Mouse (Mus musculus) natural killer cell, adult 2 months (primary cell): ENCODE results near the gene Rbm8a2.
"Not testable (repeated sequence)": the region's sequence is repeated elsewhere in the genome, so short reads cannot be mapped to it uniquely, and the experiment has no call there.

Experiments used
- DNase-seq, 2 experiments: peaks; one replicate each; pipeline ENCODE4 v3.0.0; 2022; ENCODE audit warnings: low spot score in 2 of 2

Rbm8a2 gene

DNA sequence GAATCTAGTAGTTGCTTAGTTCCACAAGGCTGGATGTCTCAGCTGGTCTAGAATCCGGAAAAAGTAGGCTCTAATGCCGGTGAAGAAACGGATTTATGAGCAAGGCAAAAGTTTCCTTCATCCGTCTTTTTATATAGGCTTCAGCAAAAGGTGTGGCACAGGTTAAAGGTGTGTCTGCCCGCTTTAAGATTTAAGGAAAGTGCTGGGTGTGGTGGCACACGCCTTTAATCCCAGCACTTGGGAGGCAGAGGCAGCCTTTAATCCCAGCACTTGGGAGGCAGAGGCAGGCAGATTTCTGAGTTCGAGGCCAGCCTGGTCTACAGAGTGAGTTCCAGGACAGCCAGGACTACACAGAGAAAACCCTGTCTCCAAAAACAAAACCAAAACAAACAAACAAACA is at the start of gene Rbm8a2:
TSS of gene Rbm8a2 (minus strand) at position 101 of the 400 bp plus-strand sequence.
- DNase-seq = not testable (repeated sequence)

DNA sequence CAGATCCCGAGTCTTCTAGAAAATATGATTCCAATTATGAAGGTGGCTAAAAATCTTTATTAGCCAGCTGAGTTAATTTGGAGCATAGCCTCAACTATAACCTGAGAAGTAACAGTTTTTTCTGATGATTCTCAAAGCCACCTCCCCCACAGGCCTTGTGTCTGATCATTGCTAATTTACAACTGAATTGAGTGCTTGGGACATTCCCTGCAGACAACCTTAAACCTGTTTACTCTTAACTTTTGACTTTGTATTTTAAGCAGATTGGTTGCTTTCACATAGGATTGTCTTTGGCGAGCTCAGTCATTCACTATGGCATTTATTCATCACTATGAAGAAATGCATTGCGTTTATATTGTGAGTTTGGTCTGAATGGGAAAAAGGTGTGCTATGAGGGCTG is 49.5 kb upstream of the Rbm8a2 start:
- no peak for DNase-seq

DNA sequence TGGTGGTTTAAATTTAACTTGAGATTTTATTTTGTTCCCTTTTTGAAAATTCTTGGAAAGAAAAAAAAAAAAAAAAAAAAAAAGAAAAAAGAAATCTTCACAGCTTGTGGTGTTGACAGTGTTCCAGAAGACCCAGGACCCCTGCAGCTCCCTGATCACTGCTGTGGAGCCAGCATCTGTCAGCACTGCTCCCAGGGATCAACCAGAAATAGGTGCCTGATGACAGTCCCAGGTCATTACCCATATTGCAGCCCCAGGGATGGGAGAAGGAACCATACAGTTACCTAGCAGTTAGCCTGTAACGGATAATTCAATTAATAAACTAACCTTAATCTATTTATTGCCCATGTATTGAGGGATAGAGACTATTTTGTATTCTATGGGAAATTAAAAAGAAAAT is 45.6 kb upstream of the Rbm8a2 start:
- DNase-seq = no peak

DNA sequence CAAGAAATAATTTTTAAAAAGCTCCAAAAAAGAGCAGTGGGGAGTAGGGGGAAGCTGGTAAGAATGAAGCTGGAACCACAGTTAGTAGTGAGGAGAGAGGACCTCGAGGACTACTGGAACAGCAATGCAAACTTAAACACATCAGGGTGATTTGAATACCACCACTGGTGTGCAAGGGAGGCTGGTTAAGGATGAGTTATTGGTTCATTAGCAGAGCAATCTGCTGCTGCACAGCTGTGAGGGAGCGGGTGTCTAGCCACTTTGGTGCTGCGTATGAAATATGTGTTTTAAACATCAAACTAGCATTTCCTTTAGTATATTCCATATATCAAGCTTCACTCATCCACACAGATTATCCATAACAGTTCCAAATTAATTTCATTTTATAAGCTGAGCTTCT is 39.6 kb upstream of the Rbm8a2 start:
- DNase-seq = no peak

DNA sequence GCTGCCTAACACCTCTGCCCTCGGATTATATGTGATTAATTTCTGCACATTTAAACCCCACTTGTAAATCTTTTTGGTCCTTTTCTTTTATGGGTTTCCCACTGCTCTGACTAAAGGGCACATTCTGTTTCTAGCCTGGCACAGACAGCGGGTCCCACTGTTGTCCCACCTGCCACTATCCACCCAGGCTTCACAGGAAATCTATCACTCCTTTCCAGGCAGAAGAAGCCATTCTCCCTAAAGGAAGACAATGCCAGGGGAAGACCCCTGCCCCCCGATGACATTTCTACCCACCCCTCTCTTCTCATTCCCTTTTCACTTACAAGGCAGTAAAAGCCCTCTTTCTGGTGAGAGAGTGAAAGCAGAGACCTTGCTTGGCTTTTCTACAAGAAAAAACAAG is 37.2 kb upstream of the Rbm8a2 start:
- DNase-seq = no peak

DNA sequence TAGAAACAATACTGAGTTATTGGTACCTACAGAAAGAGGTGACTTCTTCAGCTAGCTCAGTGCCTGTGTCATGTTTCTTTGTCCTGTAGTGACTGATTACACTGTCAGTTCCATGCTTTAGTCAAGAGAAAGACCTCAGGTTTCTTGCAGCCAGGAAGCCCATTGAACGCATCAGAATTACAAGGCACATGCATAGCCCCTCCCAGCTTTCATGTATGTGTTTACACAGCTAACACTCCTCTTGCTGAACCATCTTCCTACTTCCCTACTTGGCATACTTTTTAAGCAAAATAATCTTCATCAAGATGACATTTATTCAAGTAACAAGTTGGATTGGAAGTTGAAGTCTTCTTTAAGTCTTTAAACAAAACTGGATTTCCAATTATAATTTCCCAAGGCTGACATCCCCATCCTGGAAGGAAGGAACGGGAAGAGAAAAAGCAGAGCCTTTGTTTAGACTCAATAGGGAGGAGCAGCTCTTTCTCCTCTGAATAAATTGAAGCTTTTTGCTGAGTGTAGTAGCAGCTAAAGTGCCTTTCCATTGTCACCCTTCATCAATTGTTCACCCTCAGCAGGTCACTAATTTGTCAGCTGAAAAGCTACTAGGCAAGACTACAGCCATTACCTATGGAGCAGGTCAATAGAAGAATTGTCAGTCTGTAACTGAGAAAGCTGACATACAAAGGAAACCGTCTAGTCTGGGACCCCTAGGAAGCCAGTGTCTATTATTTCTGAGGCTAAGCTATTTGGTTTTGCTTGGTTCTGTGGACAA is 34.8 kb upstream of the Rbm8a2 start:
- DNase-seq = no peak

DNA sequence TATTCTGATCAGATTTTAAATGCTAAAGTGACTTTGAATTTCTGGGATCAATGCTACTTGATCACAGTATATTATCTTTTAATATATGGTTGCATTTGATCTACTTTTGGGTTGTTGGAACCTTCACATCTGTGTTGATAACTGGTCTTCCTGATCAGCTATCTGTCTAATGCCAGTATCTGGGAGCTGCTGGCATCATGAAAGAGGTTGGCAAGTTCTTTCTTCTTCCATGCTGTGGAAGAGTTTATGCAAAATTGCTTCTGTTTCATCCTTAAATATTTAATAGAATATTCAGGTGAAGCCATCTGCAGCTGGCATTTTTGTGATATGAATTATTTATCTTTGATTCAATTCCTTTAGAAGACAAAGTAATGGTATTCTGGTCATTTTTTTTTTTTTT is 32.6 kb upstream of the Rbm8a2 start:
- DNase-seq = no peak

DNA sequence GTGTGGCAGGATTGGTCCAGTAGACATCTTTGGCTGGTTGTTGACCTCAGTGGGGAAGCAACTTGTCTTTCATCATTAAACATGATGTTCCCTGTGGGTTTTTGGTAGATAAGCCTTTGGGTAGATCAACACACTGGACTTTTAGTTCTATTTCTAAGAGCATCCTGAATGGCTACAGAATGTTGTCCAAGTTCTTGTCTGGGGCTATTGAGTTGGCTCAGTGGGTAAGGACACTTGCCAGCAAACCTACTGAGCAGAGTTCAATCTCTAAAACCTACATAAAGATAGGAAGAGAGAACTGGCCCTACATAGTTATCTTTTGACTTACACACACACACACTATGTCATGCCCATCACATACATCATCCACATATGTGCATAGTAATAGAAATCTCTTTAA is 32.2 kb upstream of the Rbm8a2 start:
- no peak for DNase-seq

DNA sequence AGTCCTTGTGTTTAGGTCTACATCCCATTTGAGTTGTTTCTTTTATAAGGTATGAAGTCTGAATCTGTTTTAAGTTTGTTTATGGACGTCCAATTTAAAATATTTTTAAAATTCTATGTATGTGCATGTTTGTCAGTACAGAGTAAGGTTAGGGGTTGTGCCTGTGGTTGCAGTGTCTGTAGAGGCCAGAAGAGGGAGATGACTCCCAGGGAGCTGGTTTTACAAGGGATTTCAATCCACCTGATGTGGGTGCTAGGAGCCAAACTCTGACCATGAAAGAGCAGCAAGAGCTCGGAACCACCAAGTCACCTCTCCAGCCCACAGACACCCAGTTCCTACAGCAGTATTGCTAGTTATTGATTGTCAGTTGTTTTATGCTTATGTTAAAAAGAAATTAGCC is 29.5 kb upstream of the Rbm8a2 start:
- no peak for DNase-seq

DNA sequence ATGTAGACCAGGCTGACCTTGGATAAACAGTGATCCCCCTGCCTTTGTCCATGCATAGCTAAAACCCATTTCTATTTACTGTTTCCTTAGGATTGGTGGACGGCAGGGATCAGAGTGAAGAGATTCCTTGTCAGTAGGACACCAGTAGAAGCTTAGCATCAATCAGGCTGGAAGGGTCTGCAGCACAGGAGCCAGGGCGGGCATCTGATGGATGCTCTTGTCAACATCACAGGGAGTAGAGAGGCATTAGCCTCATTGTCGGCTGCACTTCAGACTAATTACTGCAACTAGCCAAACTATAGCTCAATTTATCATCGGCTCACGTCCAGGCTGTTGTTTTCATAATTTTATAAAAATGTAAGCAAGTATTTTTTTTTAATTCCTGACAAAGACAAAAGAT is 21.7 kb upstream of the Rbm8a2 start:
- no peak for DNase-seq

DNA sequence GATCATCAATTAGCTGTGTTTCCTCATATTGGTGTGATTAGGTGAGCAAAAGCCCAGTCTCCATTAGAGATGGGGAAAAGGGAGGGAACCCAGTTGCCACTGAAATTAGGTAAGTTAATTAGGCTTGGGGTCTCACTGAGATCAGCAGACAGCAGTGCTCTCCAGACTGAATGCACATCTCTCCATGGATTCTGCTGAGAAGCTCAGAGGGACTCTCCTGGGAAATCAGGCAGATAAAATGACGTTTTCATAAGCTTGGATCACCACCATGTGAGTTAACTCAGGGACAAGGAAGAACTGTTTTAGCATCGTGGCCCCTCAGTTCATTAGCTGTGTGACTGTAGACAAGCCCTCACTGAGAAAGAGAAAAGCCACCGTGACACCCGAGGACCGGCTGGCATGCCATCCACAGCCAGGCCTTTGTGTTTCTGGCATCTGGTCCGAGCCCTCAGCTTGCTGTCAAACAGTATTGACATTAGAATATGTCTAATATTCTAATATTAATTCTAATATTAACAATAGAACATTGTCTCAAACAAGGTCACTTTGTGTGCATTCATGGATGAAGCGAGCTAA is 18.2 kb upstream of the Rbm8a2 start:
- DNase-seq = no peak

DNA sequence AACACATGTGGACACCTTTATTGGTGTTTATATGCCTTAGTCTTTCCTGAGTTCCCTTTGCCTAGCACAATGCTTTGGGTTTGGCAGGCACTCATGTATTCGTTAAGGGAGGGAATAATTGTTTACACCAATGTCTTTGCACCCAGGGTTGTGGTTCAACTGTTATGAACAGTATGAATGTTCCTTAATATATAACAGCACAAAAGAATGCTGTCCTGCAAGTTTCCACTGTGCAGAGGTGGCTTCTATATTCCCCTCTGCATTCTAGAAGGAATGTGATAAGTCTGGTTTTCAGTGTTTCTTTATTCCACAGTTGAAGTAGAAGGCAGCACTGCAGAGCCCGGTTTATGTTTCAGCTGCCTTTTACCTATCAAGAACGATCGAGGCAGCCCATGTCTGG is 10.0 kb upstream of the Rbm8a2 start:
- no peak for DNase-seq

DNA sequence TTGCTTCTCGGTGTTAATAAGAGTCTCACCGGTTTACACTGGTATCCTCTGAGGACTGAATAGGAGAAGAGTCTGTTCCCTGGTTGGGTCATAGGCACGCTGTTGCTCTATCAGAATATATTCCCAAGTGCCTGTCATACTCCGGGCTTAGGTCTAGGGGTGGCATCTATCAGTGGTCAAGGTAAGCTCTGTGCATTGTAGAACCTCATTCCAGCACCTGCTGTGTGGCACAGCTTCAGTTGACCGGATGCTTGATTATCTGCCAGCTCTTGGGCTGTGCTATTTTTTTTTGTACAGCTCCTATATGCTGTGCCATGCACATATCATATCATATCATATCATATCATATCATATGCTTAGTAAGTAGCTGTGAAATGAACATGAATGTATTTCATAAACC is 9.5 kb upstream of the Rbm8a2 start:
- no peak for DNase-seq

DNA sequence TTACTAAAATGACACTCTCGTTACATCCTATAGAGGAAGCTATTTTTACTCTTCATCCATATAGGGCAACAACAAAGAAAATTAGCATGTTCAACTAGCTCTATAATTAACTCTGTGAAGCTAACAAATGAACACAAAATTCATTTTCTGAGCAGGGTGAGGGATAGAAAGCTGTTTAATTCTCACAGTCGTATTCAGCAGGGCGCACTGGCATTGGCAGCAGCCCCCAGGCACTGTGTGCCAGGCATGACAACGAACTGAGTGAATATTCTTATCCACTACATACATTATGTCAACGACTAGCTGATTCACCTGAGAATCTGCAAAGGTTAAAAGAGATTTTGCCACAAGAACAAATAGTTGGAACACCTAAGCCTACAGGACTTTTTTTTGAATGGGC is 8.2 kb downstream of the Rbm8a2 start:
- DNase-seq = no peak

DNA sequence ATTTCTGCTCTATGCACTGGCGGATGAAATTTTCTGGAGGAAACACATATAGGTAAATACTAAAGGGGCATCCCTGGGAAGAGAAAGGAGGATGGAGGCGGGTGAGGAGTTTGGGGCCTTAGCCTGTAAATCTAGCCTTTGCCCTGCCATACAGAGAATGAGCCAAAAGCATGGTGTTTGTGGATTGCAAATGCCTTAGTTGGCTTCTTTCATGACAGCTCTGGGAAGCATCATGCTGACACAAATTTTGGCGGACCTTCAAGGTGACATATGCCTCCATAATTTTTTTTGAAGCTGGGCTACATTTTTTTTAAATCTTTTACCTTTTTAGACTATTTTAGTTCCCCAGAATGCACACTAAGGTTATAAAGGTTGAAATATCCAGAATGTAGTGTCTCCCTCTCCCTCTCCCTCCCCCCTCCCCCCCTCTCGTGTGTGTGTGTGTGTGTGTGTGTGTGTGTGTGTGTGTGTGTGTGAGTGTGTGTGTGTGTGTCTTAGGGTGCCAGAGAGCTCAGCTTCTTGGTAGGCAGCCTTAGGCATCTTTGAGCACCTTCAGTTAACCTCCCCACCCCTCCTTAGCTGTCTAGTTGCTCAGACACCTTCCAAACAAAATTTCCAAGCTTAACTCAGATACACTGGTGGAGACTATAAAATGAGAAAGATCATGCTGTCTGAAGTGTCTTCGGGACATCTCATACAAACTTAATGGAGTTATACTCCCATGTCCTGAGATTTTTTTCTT is 11.7 kb downstream of the Rbm8a2 start:
- DNase-seq = no peak

DNA sequence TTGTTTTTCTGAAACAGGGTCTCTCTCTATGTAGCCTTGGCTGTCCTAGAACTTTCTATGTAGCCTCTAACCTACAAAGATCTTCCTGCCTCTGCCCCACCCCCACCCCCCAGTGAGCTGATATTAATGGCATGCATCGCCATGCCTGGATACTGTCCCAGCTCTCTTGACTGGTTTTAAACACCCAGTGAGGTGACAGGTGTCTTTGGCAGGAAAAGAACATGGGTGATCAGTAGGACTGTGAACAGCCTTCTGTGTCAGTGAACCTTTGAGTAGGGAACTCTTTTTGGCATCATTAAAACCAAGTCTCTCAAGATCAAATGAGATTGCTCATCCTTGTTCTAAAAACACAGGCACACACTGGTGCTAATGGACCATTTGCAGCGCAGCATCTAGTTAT is 17.1 kb downstream of the Rbm8a2 start:
- DNase-seq = no peak

DNA sequence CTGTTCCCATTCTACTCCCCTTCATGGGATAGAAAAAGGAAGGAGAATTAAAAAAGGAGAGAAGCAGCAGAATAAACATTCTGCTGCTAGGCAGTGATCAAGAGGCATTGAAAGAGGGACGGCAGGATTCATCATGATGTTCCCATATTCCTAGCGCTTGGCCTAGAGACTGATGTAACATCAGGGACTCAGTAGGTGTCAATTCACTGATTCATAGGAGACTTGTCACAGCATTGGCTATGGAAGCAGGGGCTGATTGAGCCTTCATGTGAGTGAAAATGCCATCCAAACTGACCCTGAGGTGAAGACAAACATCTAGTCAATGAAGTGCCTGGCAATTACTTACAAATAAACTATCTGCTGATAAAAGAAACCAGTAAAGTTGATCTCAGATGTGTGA is 28.1 kb downstream of the Rbm8a2 start:
- DNase-seq = no peak

DNA sequence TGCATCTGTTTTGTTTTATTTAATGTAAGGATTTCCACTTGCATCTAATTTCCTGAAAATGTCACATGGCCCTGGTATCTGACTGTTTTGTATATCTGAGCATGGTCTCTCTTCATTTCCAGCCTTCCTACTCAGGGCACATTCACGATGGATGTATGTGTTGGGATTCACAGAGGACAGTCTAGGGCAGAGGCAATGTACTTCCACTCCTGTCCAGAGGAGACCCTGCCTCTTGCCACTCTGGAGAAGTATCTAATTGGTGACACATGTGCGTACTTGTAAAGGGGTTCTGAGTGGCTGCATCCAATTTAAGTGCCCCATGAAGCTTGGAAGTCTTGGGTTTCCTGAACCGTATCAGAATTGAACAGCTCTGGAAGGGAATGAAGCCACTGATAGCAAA is 28.5 kb downstream of the Rbm8a2 start:
- DNase-seq = no peak

DNA sequence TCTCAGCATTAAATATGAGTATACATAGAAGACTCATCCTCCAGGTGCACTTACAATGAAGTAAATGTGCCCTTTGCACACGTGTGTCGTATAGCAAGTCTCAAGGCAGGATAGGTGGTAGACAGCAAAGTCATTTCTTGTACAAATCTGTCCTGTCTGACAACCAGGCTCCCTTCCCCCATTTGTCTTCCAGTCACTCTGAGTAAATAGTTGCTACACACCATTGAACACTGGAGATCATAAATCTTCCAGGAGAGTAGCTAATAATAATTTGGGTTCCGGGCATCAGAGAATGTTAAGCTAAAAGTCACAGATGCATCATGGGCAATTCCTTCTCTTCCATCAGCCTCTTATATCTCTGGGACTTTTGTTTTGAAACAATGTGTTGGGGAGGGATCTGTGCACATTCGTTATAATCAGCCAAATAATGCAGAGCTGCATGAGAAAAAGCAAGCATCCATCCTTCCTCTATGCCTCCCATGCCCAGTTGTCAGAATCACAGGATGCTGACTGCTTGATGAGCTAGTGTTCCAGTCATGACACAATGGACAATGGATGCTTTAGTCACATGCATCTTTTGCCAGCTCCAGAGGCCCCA is 32.1 kb downstream of the Rbm8a2 start:
- DNase-seq = no peak

DNA sequence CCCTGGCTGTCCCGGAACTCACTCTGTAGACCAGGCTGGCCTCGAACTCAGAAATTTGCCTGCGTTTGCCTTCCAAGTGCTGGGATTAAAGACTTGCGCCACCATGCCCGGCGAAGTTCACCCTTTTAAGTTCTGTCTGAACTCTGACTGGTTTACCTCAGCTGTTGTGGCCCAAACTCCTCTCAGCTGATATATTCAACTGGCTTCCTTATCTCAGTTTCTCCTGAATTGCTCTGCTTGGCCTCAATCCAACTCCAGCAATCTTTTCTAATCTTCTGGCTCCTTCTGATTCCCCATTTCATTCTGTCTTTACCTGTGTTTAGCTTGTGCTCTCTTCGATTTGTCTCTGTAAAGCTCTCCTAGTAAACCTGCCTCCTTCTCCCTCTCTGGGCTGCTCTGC is 35.7 kb downstream of the Rbm8a2 start:
- no peak for DNase-seq

DNA sequence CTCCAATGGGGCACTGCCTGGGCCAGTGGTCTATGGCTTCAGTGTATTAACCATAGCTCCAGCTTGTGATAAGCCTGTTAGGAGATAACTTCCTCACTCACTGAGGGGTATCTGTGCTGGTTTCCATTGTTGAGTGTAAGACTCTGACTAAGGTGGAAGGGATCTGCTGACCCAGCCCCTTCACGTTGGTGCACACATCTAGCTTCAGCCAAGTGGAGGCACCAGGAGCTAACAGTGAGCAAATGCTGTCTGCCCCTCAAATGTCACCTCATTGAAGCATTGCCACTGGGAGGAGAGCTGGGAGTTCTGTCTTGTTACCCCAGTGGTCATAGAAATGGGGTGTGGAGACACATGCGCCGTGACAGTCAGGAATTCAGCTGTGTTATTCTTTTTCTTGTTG is 40.2 kb downstream of the Rbm8a2 start:
- DNase-seq = no peak

DNA sequence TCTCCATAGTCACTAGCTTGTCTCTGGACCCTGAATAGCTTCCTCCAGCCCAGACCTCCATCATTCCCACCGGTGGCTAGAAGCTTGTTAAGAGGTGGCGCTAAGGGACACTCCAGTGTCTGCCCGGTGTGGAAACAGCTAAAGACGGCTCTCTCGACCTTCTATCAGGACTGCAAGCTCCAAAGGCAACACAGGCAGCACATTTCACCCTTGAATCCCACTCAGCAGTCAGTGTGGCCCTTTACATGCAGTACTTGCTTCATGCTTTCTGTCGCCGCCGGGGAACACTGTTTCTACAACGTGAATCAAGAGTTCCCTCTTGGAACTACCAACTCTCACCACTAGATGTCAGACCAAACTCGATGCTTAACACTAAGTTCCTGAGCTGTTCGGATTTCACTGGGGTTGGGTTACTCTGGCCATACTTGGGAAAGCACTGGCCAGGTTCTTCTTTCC is 42.6 kb downstream of the Rbm8a2 start:
- DNase-seq = peak; percentile 1 to 14

DNA sequence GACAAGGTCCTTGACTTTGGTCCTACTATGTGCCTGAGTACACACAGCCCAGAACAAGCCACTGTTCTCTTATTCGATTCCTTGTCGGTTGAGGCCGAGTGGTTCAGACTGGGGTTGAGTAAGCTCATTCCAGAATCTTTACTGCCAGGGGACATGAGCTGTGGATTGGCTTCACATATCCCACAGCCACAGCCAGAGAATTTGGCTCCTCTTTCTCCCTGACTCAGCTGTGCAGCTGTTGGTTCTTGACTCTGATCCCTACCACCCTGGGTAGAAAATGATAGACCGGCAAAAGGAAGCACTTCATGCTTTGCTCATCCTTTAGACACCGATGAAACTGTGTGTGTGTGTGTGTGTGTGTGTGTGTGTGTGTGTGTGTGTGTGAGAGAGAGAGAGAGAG is 47.5 kb downstream of the Rbm8a2 start:
- DNase-seq = no peak
